Mouse (Mus musculus) forebrain, embryonic 14.5 days (tissue): ENCODE measurements around the gene Plcg2. TPM values are rescaled to one million over a fixed set of nuclear protein-coding genes. Genes with fewer than 3 reads are reported as not detected.

Source experiments
- ATAC-seq: fragments of 200-750 bp; cut with Nextera tagmentation; 2 replicates; pipeline ENCODE4 v1.8.0; 2017; ENCODE audit warnings: mild to moderate bottlenecking, moderate library complexity
- DNase-seq: peaks from one replicate; pipeline ENCODE4 v3.0.0-alpha.2; 2015; ENCODE audit warnings: low spot score
- H3K27ac ChIP-seq: fragments of 300-500 bp; sonication (generic); 2 replicates; pipeline ENCODE4 v1.5.1; 2014; ENCODE audit warnings: low read depth, mild to moderate bottlenecking, control low read depth, low read length, moderate library complexity
- H3K27me3 ChIP-seq: fragments of 300-500 bp; sonication (generic); replicated peaks from 2 replicates; pipeline ENCODE4 v1.6.1; 2014; ENCODE audit warnings: low read length, control low read depth, mixed read lengths; ENCODE audit not compliant: control insufficient read depth, insufficient read depth
- H3K36me3 ChIP-seq: fragments of 300-500 bp; sonication (generic); 2 replicates; pipeline ENCODE4 v1.6.1; 2014; ENCODE audit warnings: low read length, control low read depth; ENCODE audit not compliant: control insufficient read depth, insufficient read depth
- H3K4me1 ChIP-seq: fragments of 300-500 bp; sonication (generic); 2 replicates; pipeline ENCODE4 v1.6.1; 2014; ENCODE audit warnings: antibody characterized with exemption, low read length, control low read depth; ENCODE audit not compliant: control insufficient read depth, insufficient read depth
- H3K4me2 ChIP-seq: fragments of 300-500 bp; sonication (generic); 2 replicates; pipeline ENCODE4 v1.6.1; 2014; ENCODE audit warnings: mild to moderate bottlenecking, control low read depth, low read length
- H3K4me3 ChIP-seq: fragments of 300-500 bp; sonication (generic); 2 replicates; pipeline ENCODE4 v1.5.1; 2014; ENCODE audit warnings: low read depth, low read length, control low read depth
- H3K9ac ChIP-seq: fragments of 300-500 bp; sonication (generic); 2 replicates; pipeline ENCODE4 v1.6.1; 2014; ENCODE audit warnings: mild to moderate bottlenecking, low read length, control low read depth, moderate library complexity
- H3K9me3 ChIP-seq: fragments of 300-500 bp; sonication (generic); replicated peaks from 2 replicates; pipeline ENCODE4 v1.6.1; 2016; ENCODE audit warnings: low read length, control low read depth, mixed read lengths; ENCODE audit not compliant: control insufficient read depth
- WGBS: fragments of 180-500 bp; shearing (Covaris S2); extraction: QIAGEN DNeasy Blood & Tissue Kit; methylation state at CpG from one replicate; pipeline ENCODE4 v1.1.7; 2014; 5-methylcytosine and 5-hydroxymethylcytosine counted together
- polyA plus RNA-seq: library from polyadenylated mRNA; unstranded; fragments of >200 nt; fragmentation: Nextera tagmentation; extraction: Ambion mirVana; gene quantifications from 2 replicates; pipeline ENCODE4 v1.2.1, GENCODE M21; 2014

Plcg2 gene
- polyA plus RNA-seq, 1 experiment from 2014 or later = 0.58 TPM

DNA sequence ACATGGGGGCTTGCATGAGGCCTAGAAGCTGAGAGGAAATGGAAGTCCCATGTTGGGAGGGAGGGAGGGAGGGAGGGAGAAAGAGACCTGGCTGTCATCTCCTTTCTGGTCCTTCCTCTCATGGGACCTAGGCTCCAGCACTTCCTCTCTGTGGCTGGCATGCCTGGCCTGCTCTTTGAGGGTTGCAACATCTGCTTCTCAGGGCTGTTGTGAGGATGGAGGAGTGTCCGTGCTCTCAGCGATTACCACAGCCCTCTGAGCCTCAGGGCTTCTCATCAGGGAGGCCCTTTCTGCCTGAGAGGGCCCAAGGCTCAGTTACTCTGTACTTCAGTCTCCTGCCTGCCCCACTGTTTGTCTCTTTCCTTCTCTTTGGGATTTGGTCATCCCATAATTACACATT lies 28.1 kb downstream of the Plcg2 start:
- Histone ChIP-seq H3K9me3 (no peaks in the 10 kb centered on the region), H3K36me3 (no peaks in the 10 kb centered on the region), H3K4me2 (no peak overlapping the region), H3K27me3 (no peaks in the 10 kb centered on the region), H3K4me3 (no peak overlapping the region), H3K4me1 (no peaks in the 10 kb centered on the region), H3K27ac (no peak overlapping the region), H3K9ac (no peak overlapping the region)
- 28% methylated on average over 2 of the region's 2 CpGs for WGBS
- no peak for ATAC-seq
- DNase-seq = no peak

- Histone ChIP-seq H3K9ac (no peak overlapping the region), H3K9me3 (no peaks in the 10 kb centered on the region), H3K4me2 (no peak overlapping the region), H3K27ac (no peak overlapping the region), H3K27me3 (no peaks in the 10 kb centered on the region), H3K4me1 (no peaks in the 10 kb centered on the region), H3K4me3 (no peak overlapping the region), H3K36me3 (no peaks in the 10 kb centered on the region)
- no peak for ATAC-seq
- 80% methylated on average over 5 of the region's 5 CpGs for WGBS
- DNase-seq = no peak
Measured at GRCm38 (mm10) chr8:117527983-117528382, 29.9 kb downstream of the Plcg2 start.

- DNase-seq = no peak
- 74% methylated on average over 5 of the region's 5 CpGs for WGBS
- Histone ChIP-seq H3K4me1 (no peaks in the 10 kb centered on the region), H3K4me2 (no peak overlapping the region), H3K27me3 (no peaks in the 10 kb centered on the region), H3K27ac (no peak overlapping the region), H3K4me3 (no peak overlapping the region), H3K36me3 (no peaks in the 10 kb centered on the region), H3K9ac (no peak overlapping the region), H3K9me3 (no peaks in the 10 kb centered on the region)
- no peak for ATAC-seq
Measured at GRCm38 (mm10) chr8:117529177-117529576, 31.1 kb downstream of the Plcg2 start.

- Histone ChIP-seq H3K4me3 (no peak overlapping the region), H3K9ac (no peak overlapping the region), H3K27ac (no peak overlapping the region), H3K4me2 (no peak overlapping the region), H3K27me3 (no peaks in the 10 kb centered on the region), H3K36me3 (no peaks in the 10 kb centered on the region), H3K4me1 (no peaks in the 10 kb centered on the region), H3K9me3 (no peaks in the 10 kb centered on the region)
- DNase-seq (no peak), ATAC-seq (no peak)
- WGBS = 96% methylated on average over 15 of the region's 15 CpGs
Measured at GRCm38 (mm10) chr8:117532381-117532972, 34.4 kb downstream of the Plcg2 start.

DNA sequence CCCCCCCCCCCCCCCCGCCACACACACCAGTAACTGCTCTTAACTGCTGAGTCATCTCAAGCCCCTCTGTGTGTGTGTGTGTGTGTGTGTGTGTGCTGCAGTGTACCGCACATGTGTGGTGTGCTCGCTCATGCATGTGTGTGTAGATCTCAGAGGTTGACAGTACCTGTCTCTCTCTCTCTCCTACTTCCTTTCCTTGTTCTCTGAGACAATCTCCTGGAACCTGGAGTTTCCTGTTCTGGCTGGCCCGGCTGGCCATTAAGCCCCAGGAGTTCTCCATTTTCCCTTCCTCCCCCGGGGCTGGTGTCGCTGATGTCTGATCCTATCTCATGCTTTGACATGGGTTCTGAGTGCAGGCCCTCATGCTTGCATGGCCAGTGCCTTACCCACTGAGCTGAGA lies 38.8 kb downstream of the Plcg2 start:
- Histone ChIP-seq H3K4me2 (no peak overlapping the region), H3K36me3 (no peaks in the 10 kb centered on the region), H3K9me3 (no peaks in the 10 kb centered on the region), H3K4me1 (no peaks in the 10 kb centered on the region), H3K27me3 (no peaks in the 10 kb centered on the region), H3K9ac (no peak overlapping the region), H3K27ac (no peak overlapping the region), H3K4me3 (no peak overlapping the region)
- 87% methylated on average over 5 of the region's 6 CpGs for WGBS
- DNase-seq (no peak), ATAC-seq (no peak)

GRCm38 (mm10) chr8:117537751-117538150 lies 39.7 kb downstream of the Plcg2 start:
- Histone ChIP-seq H3K36me3 (no peaks in the 10 kb centered on the region), H3K27ac (no peak overlapping the region), H3K9ac (no peak overlapping the region), H3K27me3 (no peaks in the 10 kb centered on the region), H3K9me3 (no peaks in the 10 kb centered on the region), H3K4me2 (no peak overlapping the region), H3K4me1 (no peaks in the 10 kb centered on the region), H3K4me3 (no peak overlapping the region)
- 82% methylated on average over 7 of the region's 7 CpGs for WGBS
- no peak for DNase-seq
- ATAC-seq = no peak

GRCm38 (mm10) chr8:117542951-117543350 lies 44.9 kb downstream of the Plcg2 start:
- H3K9ac ChIP-seq = no peak overlapping the region
- no peaks in the 10 kb centered on the region for H3K9me3 ChIP-seq
- no peak for ATAC-seq
- H3K4me1 ChIP-seq = no peaks in the 10 kb centered on the region
- no peak overlapping the region for H3K4me2 ChIP-seq
- no peak overlapping the region for H3K4me3 ChIP-seq
- no peaks in the 10 kb centered on the region for H3K27me3 ChIP-seq
- H3K27ac ChIP-seq = no peak overlapping the region
- no peaks in the 10 kb centered on the region for H3K36me3 ChIP-seq
- no peak for DNase-seq

DNA sequence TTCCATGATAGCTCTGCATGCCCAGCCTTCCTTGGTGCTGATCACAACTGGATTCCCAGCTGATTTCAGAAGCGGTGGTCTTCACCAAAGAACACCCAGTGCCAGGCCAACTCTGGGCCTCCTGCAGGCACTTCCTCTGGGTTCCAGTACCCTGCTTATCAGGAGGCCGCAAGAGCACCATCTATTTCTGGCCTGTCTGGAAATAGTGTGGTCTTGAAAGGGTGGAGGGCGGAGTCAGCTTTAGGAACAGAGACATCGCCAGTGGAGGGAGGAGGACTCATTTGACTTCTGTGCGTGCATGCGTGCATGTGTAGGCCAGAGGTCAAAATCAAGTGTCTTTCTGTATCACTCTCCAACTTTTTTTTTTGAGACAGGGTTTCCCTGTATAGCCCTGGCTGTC lies 45.7 kb downstream of the Plcg2 start:
- Histone ChIP-seq H3K9me3 (no peaks in the 10 kb centered on the region), H3K4me1 (no peaks in the 10 kb centered on the region), H3K9ac (no peak overlapping the region), H3K27ac (no peak overlapping the region), H3K27me3 (no peaks in the 10 kb centered on the region), H3K4me3 (no peak overlapping the region), H3K4me2 (no peak overlapping the region), H3K36me3 (no peaks in the 10 kb centered on the region)
- WGBS = 91% methylated on average over 6 of the region's 6 CpGs
- DNase-seq (no peak), ATAC-seq (no peak)

DNA sequence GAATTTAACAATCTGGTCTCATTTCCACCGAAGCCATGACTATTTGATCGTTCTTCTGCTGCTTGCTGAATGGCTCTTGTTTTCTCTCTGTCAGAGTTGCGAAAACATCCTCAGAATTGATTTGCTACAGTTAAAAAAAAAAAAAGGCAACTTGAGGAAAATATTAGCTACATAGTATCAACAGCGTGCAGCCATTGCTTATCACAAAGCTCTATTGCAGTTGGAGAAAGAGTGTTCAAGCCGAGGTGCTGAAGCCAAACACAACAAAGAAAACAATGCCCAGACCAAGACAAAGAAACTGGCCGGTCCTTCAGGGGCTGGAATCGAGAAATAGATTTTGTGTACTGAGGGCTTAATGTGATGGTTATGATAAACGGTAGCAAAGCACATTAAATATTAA lies 47.0 kb downstream of the Plcg2 start:
- Histone ChIP-seq H3K36me3 (no peaks in the 10 kb centered on the region), H3K9me3 (no peaks in the 10 kb centered on the region)

More for the DNA sequence above, 47.0 kb downstream of the Plcg2 start:
- no peak overlapping the region for H3K27ac ChIP-seq
- 64% methylated on average over 8 of the region's 8 CpGs for WGBS
- no peak for ATAC-seq
- H3K9ac ChIP-seq = no peak overlapping the region
- H3K4me1 ChIP-seq = no peaks in the 10 kb centered on the region
- no peak overlapping the region for H3K4me3 ChIP-seq
- DNase-seq = no peak
- no peaks in the 10 kb centered on the region for H3K27me3 ChIP-seq
- H3K4me2 ChIP-seq = no peak overlapping the region
